Mouse (Mus musculus): ENCODE data around the gene Ctnnd2.

DNA sequence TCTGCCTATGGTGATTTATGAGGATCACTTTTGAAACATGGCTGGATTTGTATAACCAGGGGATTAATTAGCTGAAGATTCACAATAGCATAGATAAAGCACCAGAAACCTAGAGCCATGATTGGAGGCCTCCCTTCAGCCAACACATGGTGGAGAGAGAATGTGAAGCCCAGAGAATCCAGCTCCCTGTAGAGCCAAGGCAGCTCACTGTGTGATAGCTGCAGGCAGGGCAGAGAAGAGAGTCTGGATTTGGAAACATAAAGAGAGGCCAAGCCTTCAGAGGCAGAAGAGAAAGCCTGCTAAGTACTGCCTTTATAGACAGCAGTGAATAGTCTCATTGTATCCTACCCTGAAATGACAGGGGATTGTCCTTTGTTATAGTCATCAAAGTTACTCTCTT, 340.7 kb downstream of the Ctnnd2 start:
- TF ChIP-seq CTCF (IDR thresholded peaks at IDR 0.05; ENCODE audit: borderline replicate concordance, insufficient read depth, low read depth, low read length) (no peak), POLR2A (IDR thresholded peaks at IDR 0.05; ENCODE audit: borderline replicate concordance, insufficient read depth, low read length) (no peak)

Measured in cerebellum, adult 2 months (tissue).